Mouse (Mus musculus) liver, adult (tissue): ENCODE measurements around the gene Col12a1.

Experiments
- GATA4 ChIP-seq: IDR thresholded peaks from 2 replicates; pipeline ENCODE4 v1.6.1; 2014; ENCODE audit warnings: mild to moderate bottlenecking, low read length; ENCODE audit not compliant: insufficient replicate concordance

The Col12a1 gene

DNA sequence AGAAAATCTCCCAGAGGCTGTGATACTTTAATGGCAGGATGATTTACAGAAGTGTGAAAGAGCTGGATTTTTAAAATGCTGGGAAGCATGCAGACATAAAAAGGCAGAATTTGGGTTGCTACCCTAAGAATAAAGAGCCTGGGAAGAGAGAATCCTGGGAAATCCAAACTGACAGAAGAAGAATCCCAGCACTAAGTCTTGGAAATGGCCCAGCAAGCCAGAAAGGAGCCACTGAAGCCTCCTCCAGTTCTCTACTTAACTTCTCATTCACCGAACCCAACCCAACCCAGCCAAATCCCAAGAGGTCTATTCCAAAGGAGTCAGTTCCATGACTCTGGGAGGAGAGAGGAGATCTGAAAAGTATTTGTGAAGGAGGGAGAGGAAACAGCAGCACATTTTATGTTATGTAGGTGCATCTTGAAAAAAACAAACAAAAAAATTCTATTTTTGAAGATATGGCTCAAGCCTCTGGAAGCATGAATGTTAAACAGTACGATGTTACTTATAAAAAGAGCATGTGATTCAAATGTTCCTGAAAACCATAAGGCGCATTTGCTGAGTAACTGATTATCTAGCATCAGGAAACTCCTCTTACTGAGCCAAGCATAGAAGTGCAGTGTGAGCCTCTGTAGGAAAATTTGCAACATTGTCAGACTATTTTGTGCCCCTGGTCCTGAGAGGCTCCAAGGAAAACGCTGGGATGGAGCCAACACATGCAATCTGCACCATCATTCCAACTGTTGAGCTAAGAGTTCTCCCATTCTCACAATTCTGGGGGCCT lies 132.0 kb downstream of the Col12a1 start:
- no peak for TF ChIP-seq GATA4

DNA sequence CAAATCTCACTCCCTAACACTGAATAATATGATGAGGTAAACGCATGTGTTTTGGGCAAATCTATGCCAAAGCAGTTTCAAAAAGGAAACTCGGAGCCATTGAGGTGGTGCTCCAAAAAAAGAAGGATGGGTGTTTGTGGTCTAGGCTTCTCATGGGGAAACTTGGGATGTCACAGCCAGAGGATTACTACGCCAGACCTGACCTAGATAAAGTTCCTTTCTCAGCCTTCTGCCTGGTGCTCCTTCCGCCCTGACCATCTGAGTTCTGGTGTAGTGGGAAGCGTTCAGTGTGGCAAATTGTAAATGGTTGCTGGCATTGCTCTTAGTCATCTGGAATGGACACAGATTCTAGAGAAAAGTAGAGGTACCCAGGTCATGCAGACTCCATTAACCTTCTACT lies 151.8 kb downstream of the Col12a1 start:
- TF ChIP-seq GATA4, result no peak

GRCm38 (mm10) chr9:79553297-79553696 lies 165.3 kb downstream of the Col12a1 start:
- TF ChIP-seq GATA4, result no peak
